In the genomic region with DNA sequence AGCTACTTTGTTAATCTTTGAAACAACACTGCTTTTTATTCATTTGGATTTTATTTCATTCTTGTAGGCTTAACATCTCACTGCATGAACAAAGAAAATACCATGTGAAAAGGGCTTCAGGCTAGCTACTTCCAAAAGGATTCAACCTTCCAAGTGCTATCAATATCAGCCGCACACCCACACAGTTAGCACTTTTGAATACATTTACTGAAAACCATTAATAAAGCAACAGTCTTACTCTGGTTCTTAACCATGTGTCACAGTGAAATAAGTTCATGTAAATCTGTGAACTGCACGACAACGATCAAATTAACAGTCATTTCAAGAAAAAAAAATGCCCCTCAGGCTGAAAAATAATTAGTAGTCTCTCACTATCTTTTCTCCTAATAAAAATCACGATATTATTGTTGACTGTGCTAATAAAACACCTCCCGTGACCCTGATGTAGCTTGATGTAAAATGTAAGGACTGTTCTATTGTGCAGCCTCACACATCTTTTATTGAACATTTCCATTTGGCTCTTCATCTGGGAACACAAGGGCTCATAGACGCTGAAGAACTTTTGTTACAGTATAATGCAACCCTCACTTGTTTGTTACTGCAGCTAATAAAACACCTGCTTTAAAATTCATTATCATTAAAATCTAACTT, we compare ENCODE assay signal across 16 mouse cellular contexts.
"Had no signal": no experiment of that assay in that cellular context is flagged by ENCODE, and none has a peak within 500 bp of the region (broad histone marks: within the 10 kb centered on the region; RNA-seq: fewer than 3 reads in every experiment).

No protein-coding gene starts in this region.

- ATAC-seq: midbrain, embryonic 13.5 days had no signal

- H3K36me3 ChIP-seq: limb, embryonic 10.5 days; limb, embryonic 13.5 days; liver, embryonic 13.5 days; midbrain, embryonic 13.5 days had no signal

- H3K9ac ChIP-seq: limb, embryonic 13.5 days; liver, embryonic 13.5 days; midbrain, embryonic 13.5 days had no signal

- H3K9me3 ChIP-seq: limb, embryonic 10.5 days; limb, embryonic 13.5 days; liver, embryonic 13.5 days; midbrain, embryonic 13.5 days had no signal

- H3K4me1 ChIP-seq: limb, embryonic 10.5 days; limb, embryonic 13.5 days; liver, embryonic 13.5 days had no signal

- H3K4me3 ChIP-seq: layer of hippocampus, adult 2 months; limb, embryonic 10.5 days; limb, embryonic 13.5 days; liver, embryonic 13.5 days; midbrain, embryonic 13.5 days had no signal

- DNase-seq: kidney, adult 2 months; kidney, postnatal 25 days; layer of hippocampus, adult 9-11 months; liver, embryonic 13.5 days; lung, adult 2 months; lung, postnatal 14 days; lung, postnatal 4 days; thymus, adult 2 months; thymus, postnatal 14 days; thymus, postnatal 4 days had no signal

- H3K4me2 ChIP-seq: limb, embryonic 13.5 days; liver, embryonic 13.5 days; midbrain, embryonic 13.5 days had no signal

- H3K27me3 ChIP-seq: limb, embryonic 13.5 days; liver, embryonic 13.5 days; midbrain, embryonic 13.5 days had no signal

- H3K27ac ChIP-seq: kidney, postnatal 0 days; layer of hippocampus, adult 2 months; limb, embryonic 10.5 days; limb, embryonic 13.5 days; liver, embryonic 13.5 days; midbrain, embryonic 13.5 days; stomach, postnatal 0 days had no signal
